Mouse (Mus musculus): ENCODE measurements at regions not wholly inside any gene's neighbourhood (a gene's known extent, or its start where the extent isn't known, plus 50 kb on each side); places are given as distances from the start of the nearest gene placed in this dataset.

DNA sequence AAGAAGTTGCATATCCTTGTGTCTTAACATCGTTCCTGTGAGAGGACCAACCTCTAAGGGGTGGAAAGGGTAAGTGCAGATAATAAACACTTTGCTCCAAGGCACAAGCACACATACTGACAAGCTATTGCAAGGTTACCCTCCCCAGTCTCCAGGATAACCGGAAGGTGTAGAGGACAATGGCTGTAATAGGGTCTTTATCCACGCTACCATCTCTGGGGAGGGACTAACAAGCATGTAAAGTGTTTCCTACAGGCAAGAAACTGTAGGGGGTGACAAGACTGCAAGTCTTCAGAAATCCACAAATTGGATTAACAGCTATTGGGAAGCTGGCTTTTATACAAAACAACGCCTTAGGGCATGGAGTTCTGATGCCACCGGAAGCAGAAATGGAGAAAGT, 197.5 kb upstream of the Chl1 start:
- no peak for DNase-seq

DNA sequence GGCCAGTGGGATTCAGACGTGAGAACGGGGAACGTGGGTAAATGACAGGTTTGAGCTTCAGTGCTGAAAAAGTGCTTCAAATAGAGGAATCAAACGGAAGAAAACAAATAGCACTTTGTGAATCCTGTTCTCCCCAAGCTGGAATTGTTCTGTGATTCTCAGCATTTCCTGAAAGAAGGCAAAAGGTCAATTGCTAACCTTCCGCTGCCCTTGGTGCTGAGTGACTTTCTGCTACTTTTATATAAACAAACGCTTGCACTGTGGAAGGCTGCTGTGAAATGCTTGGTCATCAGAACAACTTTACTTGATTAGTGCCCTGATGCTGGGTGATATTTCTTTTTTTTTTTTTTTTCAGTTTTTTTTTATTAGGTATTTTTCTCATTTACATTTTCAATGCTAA, 192.3 kb upstream of the Chl1 start:
- DNase-seq, result no peak

DNA sequence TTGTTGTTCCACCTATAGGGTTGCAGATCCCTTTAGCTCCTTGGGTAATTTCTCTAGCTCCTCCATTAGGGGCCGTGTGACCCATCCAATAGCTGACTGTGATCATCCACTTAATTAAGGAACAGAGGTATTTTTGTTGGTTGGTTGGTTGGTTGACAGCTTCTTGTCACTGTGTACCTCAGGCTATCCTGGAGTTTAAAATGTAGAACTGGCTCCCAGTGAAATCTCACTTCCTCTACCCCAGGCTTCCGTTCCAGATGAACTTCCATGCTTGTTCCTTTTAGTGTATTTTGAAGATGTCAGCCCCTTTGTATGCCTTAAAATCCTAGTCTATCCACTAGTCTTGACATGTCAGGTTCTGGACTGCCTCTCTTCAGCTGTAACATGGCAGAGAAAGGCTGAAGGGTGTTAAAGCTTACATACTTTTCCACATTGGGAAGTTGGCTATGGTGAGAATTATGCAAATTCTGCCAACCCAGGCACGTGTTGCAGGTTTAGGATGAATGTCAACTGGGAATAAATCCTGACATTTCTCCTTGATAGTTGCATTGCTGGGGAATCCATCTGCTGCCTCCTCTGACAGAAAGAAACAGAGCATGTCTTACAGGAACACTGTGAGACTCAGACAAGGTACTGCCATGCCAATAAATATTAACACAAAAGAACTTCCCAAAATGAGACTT, 191.6 kb upstream of the Chl1 start:
- DNase-seq, result no peak

DNA sequence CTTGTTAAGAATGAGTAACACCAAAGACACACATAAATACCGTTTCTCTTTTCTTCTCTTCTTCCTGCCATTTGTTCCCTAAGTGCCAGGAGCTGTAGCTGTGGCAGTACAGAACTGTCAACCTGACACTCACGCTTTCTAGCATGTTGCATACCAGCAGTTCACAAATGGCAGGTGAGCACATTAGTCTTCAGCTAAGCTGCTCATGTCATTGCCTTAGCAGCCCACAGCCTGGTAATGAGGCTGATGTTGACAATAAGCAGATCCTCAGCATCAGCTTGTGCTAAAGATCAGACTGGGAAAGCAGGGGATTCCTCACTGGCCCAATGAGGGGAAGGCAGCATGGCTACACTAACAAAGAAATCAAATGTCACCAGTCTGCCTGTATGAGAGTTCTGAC, 190.4 kb upstream of the Chl1 start:
- no peak for DNase-seq

DNA sequence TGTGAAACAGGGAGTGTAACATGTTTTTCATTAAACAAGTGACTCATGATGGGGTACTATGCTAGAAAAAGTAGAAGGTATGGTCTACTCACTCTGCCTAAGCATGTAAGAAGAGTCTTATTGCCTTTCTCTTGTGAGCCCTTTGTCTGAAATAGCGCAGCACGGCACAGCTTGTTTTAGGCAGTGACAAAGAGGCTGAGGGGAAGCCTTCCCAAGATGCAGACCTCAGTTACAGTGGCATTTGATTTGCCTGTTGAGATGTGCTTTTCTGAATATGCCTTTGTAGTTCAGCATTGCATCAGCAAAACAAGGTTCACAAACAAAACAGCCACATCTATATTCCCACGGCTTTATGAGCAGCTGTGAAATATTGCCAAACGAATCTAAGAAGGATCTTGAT, 189.8 kb upstream of the Chl1 start:
- no peak for DNase-seq

DNA sequence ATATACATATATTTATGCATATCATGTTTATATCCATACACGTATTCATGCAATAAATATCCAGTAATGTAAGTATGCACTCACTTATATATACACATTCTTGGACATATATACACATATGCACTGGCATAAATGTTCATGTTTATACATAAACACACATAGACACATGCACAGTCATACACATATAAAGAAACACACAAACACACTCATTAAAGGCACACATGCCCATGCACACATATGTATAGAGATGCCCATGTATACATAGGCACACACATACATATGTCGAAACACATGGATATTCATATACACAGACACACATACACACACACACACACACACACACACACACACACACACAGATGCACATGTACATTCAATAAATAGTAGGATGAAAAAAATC, 189.3 kb upstream of the Chl1 start:
- DNase-seq, result no peak

DNA sequence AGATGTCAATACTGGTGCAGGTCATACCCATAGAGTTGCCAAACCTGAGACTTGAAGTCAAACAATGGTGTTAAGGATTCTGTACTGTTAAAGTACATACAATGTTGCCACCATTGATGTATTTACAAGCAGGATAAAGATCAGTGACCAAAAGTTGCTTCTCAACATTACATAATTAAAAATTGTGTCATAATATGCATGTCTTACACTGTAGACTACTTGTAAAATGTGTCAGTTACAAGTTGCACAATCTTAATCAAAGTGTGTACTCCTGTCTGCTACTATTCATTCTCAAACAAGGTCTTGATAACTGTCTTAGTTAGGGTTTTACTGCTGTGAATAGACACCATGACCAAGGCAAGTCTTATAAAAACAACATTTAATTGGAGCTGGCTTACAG, 187.9 kb upstream of the Chl1 start:
- DNase-seq, result no peak

DNA sequence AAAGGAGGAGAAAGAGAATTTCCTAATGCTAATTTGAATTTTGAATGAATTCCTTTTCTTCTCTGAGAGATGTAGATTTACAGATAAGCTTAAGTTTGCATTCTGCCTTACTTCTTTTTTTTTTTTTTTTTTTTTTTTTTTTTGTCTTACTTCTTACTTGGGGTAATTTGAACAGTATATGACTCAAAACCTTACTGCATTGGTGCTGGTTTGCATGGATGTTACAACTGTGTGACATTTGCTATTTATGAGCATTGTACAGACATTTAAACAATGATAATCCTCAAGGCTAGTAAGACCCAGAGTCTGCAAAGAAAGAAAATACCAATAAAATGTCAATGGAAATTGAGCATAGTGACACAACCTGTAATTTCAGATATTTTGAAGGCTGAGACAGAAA, 174.7 kb upstream of the Chl1 start:
- DNase-seq, result no peak

DNA sequence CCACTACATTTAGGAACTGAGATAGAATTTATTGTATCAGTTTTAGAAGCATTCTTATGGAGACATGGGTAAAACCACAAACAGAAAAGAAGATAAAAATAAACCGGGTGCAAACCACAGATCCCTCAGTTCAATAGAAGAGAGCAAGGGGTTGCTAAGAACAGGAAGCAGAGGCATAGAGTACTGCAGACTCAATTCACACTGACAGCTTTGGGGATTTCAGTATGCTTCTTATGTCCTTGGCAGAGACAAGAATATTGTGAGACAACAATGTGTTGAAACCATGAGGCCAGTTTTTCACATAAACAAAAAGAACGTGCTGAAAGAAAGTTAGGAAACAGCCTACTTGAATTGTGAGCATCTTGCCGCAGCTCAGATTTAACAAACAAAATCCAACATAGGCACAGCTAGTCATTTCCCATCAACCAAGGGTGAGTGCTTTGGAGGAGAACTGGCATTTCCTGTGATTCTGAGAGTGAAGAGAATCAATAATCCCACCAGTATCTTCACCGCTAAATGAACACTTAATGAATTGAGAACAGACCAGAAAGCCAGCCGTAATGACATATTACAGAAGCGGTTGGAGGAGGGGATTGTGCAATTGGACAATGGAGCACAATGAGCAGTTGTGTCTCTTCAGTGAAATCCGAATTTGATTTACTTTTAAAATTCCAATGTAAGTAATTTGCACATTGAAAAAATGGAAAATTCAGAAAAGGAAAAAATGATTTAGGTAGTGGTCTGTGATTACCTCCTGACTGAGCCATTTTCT, 170.2 kb upstream of the Chl1 start:
- DNase-seq, result no peak

DNA sequence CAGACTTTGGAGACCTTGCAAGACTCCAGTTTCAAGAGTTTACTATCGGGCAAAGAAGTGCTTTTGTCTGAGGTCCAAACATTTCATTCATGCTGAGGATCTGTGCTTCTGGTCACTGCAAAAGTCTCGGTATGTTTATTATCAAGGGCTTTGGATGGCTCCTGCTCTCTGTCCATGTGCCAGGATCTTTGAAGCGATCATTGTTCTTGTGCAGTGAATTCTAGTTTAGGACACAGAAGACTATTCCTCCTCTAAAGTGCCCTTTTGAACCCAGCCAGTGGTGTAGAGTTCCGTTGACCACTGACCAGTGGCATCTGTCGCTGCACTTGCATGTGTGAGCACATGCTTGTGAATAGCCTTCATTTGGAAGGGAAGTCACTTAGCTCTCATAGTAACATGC, 166.9 kb upstream of the Chl1 start:
- no peak for DNase-seq

DNA sequence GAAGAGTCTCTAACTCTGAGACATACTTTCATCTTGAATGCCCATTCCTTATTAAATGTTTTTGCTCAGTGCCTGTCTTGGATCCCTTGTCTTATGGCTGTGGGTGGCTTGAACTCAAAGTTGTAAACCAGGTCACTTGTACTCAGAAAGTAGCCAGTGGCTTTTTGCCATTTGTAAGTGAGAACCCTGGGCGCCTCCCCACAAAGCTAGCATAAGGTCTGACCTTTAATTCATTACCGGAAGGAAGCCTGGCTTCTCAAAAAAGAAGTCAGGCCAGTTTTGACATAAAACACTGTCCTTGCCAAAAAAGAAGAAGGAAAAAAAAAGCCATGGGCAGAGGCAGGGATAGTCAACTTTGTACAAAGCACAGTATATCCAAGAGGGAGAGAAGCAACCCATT, 166.0 kb upstream of the Chl1 start:
- DNase-seq, result no peak

DNA sequence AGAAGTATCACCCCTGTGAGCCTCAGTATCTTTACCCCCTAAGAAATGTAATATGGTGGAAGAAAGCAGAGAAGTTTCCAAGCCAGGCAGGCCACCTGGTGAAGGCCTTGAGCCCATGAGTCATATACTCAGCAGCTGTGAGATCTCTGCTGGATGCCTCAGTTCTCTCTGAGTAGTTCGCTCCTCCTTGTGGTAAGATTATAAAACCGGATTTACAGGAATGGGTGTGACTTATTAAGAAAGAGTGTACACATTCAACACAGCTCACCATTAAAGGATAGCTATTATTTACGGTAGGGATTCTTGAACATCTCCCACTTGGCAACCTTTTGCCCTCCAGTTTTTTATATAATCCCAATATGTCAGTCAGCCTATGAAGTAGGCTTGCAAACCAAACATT, 165.2 kb upstream of the Chl1 start:
- DNase-seq, result no peak

DNA sequence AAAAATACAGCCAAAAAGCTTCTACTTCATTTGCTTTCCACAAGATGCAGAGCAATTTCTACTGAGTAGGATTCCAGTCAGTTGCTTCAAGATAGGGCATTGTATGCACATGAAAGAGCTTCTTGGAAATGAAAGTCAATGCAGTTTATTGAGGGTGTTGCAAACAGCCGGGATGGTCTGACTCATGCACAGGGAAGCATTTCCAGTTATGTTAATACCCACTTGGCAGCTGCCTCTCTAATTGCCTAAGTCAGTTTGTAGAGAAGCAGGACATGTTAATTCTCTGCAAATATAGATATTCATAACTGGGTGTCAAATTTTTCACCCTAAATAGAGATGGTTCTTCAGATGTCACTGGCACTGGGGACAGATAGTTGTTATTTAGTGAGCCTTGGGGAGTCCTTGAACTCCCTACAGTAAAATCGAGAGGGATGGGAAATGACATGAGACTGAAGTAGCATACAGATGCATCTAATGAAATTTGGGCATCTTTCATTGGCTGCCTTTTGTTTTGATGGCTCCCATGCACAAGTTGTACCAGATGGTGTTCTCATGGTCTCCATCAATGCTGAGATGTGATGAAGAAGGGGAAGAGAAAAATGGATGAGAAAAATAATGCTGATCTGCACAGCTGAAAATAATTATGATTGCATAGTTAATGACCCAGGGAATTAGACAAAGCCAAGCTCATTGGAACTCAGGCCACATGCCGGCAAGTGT, 157.8 kb upstream of the Chl1 start:
- no peak for DNase-seq

DNA sequence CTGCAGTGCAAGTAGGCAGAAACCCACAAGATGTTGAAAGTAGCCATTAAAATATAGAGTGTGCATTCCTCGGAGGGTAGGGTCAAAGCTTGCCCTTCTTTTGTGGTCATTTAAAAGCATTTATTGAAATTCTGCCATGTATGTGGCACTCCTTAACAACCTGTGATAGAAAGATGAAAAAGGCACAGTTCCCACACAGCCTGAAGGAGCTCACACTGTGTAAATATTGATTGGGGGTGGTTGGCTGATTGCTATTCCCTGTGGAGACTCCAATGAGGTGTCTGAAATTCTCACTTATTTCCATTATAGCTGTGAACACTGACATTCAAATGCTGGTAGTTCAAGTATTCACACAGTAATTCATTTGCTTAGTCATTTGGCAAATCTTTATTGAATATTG, 157.0 kb upstream of the Chl1 start:
- no peak for DNase-seq

DNA sequence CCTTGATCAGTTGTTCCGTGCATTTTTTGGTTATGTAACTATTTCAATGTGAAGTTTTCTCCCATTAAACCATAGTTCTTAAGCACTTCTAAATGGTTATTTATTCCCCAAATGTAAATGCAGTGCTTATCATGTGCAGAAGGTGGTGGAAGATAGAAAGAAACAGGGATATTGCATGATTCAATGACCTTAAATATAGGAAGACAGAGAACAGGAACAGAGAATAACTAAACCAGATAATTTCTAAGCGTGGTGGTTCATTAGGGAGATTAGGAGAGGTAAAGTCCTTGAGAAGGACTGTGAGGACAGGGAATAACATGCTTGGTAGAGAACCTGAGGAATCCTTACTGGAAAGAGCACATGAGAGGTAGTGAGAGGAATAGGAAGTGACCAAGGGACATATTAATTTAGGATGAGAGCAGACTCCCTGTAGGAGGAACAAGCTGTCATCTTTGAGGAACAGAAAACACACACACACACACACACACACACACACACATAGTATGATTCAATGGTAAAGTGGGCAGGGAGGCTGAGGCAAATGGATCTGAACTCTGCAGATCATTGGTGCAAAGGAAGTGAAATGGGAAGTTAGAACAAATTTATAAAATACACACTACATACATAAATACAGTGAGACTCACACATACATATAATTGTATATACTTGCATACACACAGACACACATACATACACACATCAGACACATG, 143.4 kb upstream of the Chl1 start:
- DNase-seq, result no peak

DNA sequence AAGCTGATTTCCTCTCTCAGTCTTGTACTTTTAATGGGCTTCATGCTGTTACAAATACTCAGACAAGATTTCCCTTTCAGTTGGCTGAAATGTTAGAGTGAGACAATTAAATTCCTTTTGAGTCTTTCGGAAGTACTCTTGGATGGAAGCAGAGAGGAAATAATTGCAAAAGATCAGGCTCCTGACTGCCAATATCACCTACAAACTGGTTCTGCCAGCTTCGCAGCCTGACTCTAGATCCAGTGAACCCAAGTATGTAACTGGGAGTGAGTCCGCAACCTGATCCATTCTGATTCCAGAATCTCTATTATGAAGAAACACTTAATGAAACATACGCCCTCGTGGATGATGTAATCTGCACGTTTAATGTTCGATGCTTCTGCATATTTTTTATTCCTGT, 135.4 kb upstream of the Chl1 start:
- no peak for DNase-seq

DNA sequence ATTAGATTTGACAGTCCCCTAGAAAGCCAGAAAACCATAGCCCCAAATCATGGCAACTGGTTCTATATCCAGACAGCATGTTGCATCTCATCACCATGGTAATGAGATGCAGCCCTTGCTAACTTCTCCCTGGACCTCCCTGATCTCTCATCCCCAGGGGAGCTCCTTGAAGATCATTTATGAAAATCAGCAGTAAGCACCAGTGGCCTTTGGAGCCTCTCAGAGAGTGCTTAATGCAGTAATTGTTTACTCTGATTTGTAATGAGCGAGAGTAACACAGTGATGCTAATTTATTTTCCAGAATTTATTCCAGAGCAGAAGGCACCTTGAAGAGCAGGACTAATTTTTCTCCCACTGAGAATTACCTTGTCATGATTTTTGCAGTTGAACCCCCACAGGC, 133.1 kb upstream of the Chl1 start:
- no peak for DNase-seq

DNA sequence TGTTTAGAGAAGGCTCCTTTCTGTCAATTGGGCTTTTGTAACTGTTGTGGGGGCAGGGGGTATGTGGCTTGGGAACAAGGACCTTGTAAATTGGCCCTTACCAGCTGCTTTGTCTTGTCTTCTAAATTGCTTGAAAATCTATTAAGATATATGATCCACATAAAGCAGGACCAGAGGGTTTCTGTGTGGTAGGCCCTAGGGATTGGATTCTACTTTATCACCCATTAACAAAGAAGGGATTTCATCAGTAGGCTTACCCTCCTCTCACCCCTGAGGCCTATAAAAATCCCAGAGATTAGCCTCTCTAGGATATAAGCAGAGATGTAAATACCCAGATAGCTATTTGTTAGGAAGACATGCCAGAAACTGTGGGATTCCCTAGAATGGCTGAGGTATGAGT, 132.3 kb upstream of the Chl1 start:
- DNase-seq, result no peak

DNA sequence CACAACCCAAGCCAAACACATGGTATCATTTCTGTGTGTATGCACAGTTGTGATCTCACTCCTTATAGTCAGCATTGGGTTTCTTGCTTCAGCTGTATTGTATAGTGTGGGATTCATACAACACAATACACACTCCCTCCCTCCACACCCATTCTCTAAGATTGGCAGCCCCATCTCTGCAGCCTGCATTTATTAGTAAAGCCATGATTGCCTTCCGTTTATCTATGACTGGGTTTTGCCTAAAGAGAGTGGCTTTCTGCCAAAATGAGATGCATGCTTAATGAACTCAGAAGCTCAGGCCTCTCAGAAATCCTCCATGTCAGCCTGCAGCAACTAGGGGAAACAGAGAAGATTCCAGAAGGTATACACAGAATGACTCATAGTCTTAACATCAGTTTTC, 129.4 kb upstream of the Chl1 start:
- DNase-seq, result no peak

DNA sequence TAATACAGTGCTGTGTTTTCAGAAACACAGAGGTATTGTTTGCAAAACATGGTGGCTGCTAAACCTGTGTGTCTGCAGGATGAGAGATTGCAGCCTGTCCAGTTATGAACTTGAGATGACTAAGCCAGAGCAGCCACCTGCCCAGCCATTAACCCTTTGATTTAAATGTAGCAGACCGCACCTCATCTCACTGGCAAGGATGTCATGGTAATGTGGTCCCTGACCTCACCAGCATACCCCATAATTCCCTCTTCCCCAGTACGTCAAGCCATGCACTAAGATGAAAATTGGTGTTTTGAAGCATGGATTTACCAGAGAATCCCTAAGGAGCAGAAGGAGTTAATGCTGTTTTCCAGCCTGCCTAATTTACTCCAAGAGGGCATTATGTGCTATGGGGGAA, 128.5 kb upstream of the Chl1 start:
- DNase-seq, result no peak

DNA sequence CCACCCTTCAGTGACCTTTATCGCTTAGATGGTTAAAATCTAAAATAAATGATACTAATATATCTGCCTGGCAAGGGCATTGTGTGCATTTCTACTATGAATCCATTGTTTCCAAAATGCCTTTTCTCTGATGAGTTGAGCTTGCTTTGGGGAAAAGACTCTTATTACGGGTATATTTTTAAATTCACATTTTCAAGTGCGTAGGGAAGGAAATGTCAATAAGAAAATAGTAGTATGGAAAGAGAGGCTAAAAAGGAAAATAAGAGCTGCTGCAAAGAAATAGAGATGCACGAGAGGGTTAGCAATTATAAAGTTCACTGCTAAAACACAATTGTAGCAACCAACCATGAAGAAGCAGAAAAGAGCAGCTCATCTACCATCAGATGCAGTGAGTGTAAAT, 123.8 kb upstream of the Chl1 start:
- DNase-seq, result no peak

DNA sequence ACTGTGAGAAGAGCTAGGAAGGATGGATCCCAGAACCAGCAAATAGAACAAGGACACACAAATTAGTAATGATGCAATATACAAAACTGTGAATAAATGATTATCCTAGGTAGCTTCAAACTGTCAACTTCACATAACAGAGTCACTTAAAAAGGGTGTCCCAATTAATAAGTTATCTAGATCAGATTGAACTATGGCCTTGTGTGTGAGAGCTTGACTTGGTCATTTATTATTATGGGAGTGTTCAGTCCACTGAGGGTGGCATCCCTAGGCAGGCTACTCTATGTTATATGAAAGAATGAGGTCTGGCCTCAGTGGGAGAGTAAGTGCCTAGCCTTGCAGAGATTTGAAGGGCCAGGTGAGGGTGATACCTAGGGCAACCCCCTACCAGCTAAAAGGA, 104.4 kb upstream of the Chl1 start:
- DNase-seq, result no peak

DNA sequence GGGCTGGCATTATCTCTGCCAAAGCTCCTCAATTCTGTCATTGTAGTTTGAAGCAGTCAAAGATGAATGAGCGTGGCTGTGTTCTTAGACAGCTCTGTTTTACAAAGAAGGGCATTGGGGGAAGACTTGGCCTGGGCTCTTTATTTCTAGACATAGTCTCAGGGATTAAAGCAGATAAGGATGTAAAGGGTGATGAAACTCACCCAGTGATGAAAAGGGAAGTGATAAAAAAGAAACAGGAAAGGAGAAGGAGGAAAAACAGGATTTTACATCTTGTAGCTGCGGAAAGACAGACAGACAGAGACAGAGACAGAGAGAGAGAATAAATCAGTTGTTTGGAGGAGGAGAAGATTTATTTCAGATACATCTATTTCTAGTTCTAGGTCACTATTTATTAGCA, 95.5 kb upstream of the Chl1 start:
- no peak for DNase-seq

All from gastrocnemius, postnatal 25 days (tissue).